Mouse (Mus musculus) right cerebral cortex, postnatal 14 days (tissue): ENCODE results near the gene 4931409K22Rik.
"Not testable (repeated sequence)": the region's sequence is repeated elsewhere in the genome, so short reads cannot be mapped to it uniquely, and the experiment has no call there.

ENCODE experiments used
- DNase-seq: peaks from one replicate; pipeline ENCODE4 v3.0.0; 2022

4931409K22Rik gene

GRCm38 (mm10) chr5:24593230-24593629 is 36.6 kb upstream of the 4931409K22Rik start:
- DNase-seq = no peak

GRCm38 (mm10) chr5:24592471-24593160 is 36.0 kb upstream of the 4931409K22Rik start:
- DNase-seq = no peak

GRCm38 (mm10) chr5:24591796-24592470 is 35.3 kb upstream of the 4931409K22Rik start:
- DNase-seq = no peak

- DNase-seq = no peak
Measured at GRCm38 (mm10) chr5:24591268-24591721, 34.7 kb upstream of the 4931409K22Rik start.

- no peak for DNase-seq
Measured at GRCm38 (mm10) chr5:24589511-24590500, 33.2 kb upstream of the 4931409K22Rik start.

GRCm38 (mm10) chr5:24587200-24587577 is 30.6 kb upstream of the 4931409K22Rik start:
- DNase-seq = no peak

- DNase-seq = peak; percentile 83
Measured at GRCm38 (mm10) chr5:24586547-24587199, 30.1 kb upstream of the 4931409K22Rik start, which contains the start of gene Chpf2. TSS of gene Chpf2 (plus strand) at chr5:24586741.

- no peak for DNase-seq
Measured at GRCm38 (mm10) chr5:24586106-24586505, 29.5 kb upstream of the 4931409K22Rik start.

GRCm38 (mm10) chr5:24578109-24578963 is 21.7 kb upstream of the 4931409K22Rik start:
- no peak for DNase-seq

GRCm38 (mm10) chr5:24577183-24577929 is 20.7 kb upstream of the 4931409K22Rik start, which contains the start of gene Abcf2:
TSS of gene Abcf2 (minus strand) at chr5:24577467.
- peak; percentile 100 for DNase-seq

GRCm38 (mm10) chr5:24576801-24577182 is 20.2 kb upstream of the 4931409K22Rik start:
- DNase-seq = peak; percentile 33

GRCm38 (mm10) chr5:24575948-24576347 is 19.3 kb upstream of the 4931409K22Rik start:
- no peak for DNase-seq

GRCm38 (mm10) chr5:24555335-24555734 is 1.3 kb downstream of the 4931409K22Rik start:
- DNase-seq = not testable (repeated sequence)

- DNase-seq = no peak
Measured at GRCm38 (mm10) chr5:24553621-24554244, 2.9 kb downstream of the 4931409K22Rik start.

- no peak for DNase-seq
Measured at GRCm38 (mm10) chr5:24551317-24551688, 5.3 kb downstream of the 4931409K22Rik start.

- peak; percentile 70 for DNase-seq
Measured at GRCm38 (mm10) chr5:24550598-24551316, 5.9 kb downstream of the 4931409K22Rik start.

GRCm38 (mm10) chr5:24542643-24543042 is 14.0 kb downstream of the 4931409K22Rik start:
- DNase-seq = no peak

- DNase-seq = no peak
Measured at GRCm38 (mm10) chr5:24541144-24541569, 15.5 kb downstream of the 4931409K22Rik start.

GRCm38 (mm10) chr5:24540387-24541143 is 16.0 kb downstream of the 4931409K22Rik start, which contains the start of gene Asb10:
TSS of gene Asb10 (minus strand) at chr5:24540978.
- DNase-seq = peak; percentile 59
